Mouse (Mus musculus) C2C12 (cell line): ENCODE measurements around the gene Plce1.

Experiments
- CEBPB ChIP-seq: IDR thresholded peaks from one replicate; pipeline ENCODE4 v1.6.1; 2011; ENCODE audit warnings: low read depth, mild to moderate bottlenecking, control low read depth, moderate library complexity
- CTCF ChIP-seq: IDR thresholded peaks from one replicate; pipeline ENCODE4 v1.5.1; 2011; ENCODE audit not compliant: control insufficient read depth, insufficient read depth, insufficient read length

DNA sequence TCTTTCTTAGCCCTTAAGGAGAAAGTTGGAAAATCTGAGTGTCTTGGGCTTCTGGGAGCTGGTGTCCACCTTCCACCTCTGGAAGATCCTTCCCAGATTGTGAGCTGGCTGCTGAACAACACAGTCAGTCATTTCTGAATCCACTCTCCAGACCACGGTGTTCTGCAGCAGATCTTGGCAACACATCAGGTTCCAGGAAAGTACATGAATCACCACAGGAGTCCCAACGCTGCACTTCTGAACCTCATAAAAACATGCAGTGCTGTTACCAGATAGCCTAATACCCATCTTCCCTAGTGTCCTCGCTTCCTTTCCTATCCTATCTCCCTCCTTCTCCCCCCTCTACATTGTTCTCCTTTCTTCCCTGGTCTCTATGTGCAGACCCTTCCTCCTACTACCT, 74.5 kb downstream of the Plce1 start:
- TF ChIP-seq CTCF (no peak), CEBPB (no peak)
